Mouse (Mus musculus) layer of hippocampus, postnatal 10 days (tissue): ENCODE data around the gene Mrpl10. TPM values are rescaled to one million over a fixed set of nuclear protein-coding genes. Genes with fewer than 3 reads are reported as not detected.

Experiments
- DNase-seq, 2 experiments: peaks; one replicate each; pipeline ENCODE4 v3.0.0; 2021; ENCODE audit warnings: low spot score in 2 of 2
- microRNA-seq, 2 experiments: library from miRNA; unstranded; fragments of <30 nt; microRNA quantifications; one replicate each; pipeline ENCODE4 v1.2.0; 2021
- total RNA-seq, 2 experiments: library from RNA; stranded (reverse); gene quantifications; 2 replicates each; pipeline ENCODE4 v1.2.3; 2021

Gene Mrpl10
- total RNA-seq, 2 experiments from 2014 or later, result 74.4 to 76.7 TPM

GRCm38 (mm10) chr11:97066656-97067360, 25.4 kb downstream of the Mrpl10 start:
- no peak for DNase-seq

- peak; percentile 37 to 47 for DNase-seq
Measured at GRCm38 (mm10) chr11:97069333-97069732, 28.0 kb downstream of the Mrpl10 start.

- DNase-seq, result no peak
Measured at GRCm38 (mm10) chr11:97069770-97070169, 28.4 kb downstream of the Mrpl10 start.

GRCm38 (mm10) chr11:97071129-97071528, 29.8 kb downstream of the Mrpl10 start:
- DNase-seq, result no peak

- peak; percentile 52 to 68 for DNase-seq
Measured at GRCm38 (mm10) chr11:97072533-97072932, 31.2 kb downstream of the Mrpl10 start.

GRCm38 (mm10) chr11:97074235-97074634, 32.9 kb downstream of the Mrpl10 start:
- DNase-seq, result no peak

GRCm38 (mm10) chr11:97078751-97079150, 37.4 kb downstream of the Mrpl10 start:
- no peak for DNase-seq

- no peak for DNase-seq
Measured at GRCm38 (mm10) chr11:97080291-97080690, 38.9 kb downstream of the Mrpl10 start.

GRCm38 (mm10) chr11:97082977-97083376, 41.6 kb downstream of the Mrpl10 start:
- DNase-seq, result peak in 1 of 2 experiments; percentile 37

GRCm38 (mm10) chr11:97083401-97084140, 42.2 kb downstream of the Mrpl10 start:
- peak in 1 of 2 experiments; percentile 14 for DNase-seq

GRCm38 (mm10) chr11:97084821-97085505, 43.6 kb downstream of the Mrpl10 start:
- DNase-seq, result no peak

- DNase-seq, result no peak
Measured at GRCm38 (mm10) chr11:97086365-97086764, 45.0 kb downstream of the Mrpl10 start.

GRCm38 (mm10) chr11:97094600-97094999, 53.2 kb downstream of the Mrpl10 start:
- no peak for DNase-seq

- DNase-seq, result peak in 1 of 2 experiments; percentile 33
Measured at GRCm38 (mm10) chr11:97098791-97099190, 57.4 kb downstream of the Mrpl10 start.

Small RNAs within 50 kb of the gene (microRNA-seq; reads per million reads assigned to microRNA genes)
- gene Mir8103, result 0.22 to 0.59 reads per million in 2 experiments

Other genes with a start within 250 kb of the Mrpl10 start
- 100 to 1,000 TPM; 183 to 193 TPM for gene Nfe2l1, start 211.6 kb upstream of the Mrpl10 start, total RNA-seq
- gene Copz2, start 191.7 kb upstream of the Mrpl10 start, total RNA-seq, result 1 to 10 TPM; 4.2 to 5.6 TPM
- 10 to 100 TPM; 53.4 to 59.6 TPM for gene Cdk5rap3, start 125.1 kb upstream of the Mrpl10 start, total RNA-seq
- not detected for gene Prr15l, start 113.5 kb upstream of the Mrpl10 start, total RNA-seq
- 10 to 100 TPM; 28.0 to 28.8 TPM for gene Pnpo, start 97.6 kb upstream of the Mrpl10 start, total RNA-seq
- 10 to 100 TPM; 11.5 to 12.0 TPM for gene Sp2, start 58.6 kb upstream of the Mrpl10 start, total RNA-seq
- 1 to 10 TPM; 1.4 TPM for gene Sp6, start 28.2 kb upstream of the Mrpl10 start, total RNA-seq
- gene Scrn2, start 11.6 kb upstream of the Mrpl10 start, total RNA-seq, result 1 to 10 TPM; 5.2 to 6.3 TPM
- 1 to 10 TPM in 1 of 2 experiments, under 1 TPM in 1; 0.83 to 1.6 TPM for gene Lrrc46, start 153 bp upstream of the Mrpl10 start, total RNA-seq
- gene Osbpl7, start 9.1 kb downstream of the Mrpl10 start, total RNA-seq, result 10 to 100 TPM; 12.9 to 13.5 TPM
- gene Tbx21, start 73.8 kb downstream of the Mrpl10 start, total RNA-seq, result under 1 TPM; 0.18 TPM
- gene Tbkbp1, start 109.9 kb downstream of the Mrpl10 start, total RNA-seq, result 10 to 100 TPM; 54.4 to 60.4 TPM
- gene Kpnb1, start 146.3 kb downstream of the Mrpl10 start, total RNA-seq, result 100 to 1,000 TPM; 125 to 136 TPM
- 100 to 1,000 TPM; 144 to 159 TPM for gene Npepps, start 239.1 kb downstream of the Mrpl10 start, total RNA-seq